Mouse (Mus musculus): ENCODE results near the gene Zfp651.

- TF ChIP-seq CTCF (IDR thresholded peaks at IDR 0.05) (no peak), EP300 (IDR thresholded peaks at IDR 0.05) (no peak)
These were observed 18.4 kb downstream of the Zfp651 start, which contains the start of gene Klhl40 for GRCm38 (mm10) chr9:121777484-121778065.
